Mouse (Mus musculus): ENCODE data around the gene 7530416G11Rik. TPM values are rescaled to one million over a fixed set of nuclear protein-coding genes. Genes with fewer than 3 reads are reported as not detected.

Gene 7530416G11Rik
- total RNA-seq (2014; rRNA removed) (not detected in 2 replicates), polyA plus RNA-seq (2015; fragmentation: Nextera tagmentation; extraction: Ambion mirVana) (not detected in 2 replicates)

DNA sequence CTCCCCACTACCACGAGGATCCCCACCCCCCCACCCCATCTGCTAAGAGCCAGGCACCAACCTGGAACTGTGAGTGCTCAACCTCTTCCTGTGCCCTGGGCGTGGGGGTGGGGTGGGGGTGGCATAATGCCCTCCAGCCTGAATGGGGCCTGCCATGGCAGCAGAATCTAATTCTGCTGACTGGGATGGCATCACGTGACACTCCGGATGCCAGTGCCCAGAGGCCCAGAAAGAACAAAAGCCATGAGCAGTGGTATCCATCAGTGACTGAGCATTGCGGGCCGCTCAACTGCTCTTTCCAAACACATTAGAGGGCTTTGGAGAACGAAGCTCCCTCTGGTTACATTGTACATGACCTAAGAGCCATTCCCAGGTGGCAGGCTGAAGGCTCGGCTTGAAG is at the start of gene 7530416G11Rik:
Gene 7530416G11Rik, minus strand, starts transcription at position 101 of the 400 bp plus-strand sequence.
- ATAC-seq (ENCODE audit: low FRiP score): no peak
- Histone ChIP-seq H3K27me3 (ENCODE audit: insufficient read depth, low read length) (no peaks in the 10 kb centered on the region), H3K36me3 (ENCODE audit: insufficient read depth, low read length) (no peaks in the 10 kb centered on the region), H3K4me1 (ENCODE audit: insufficient read depth, low read length) (no peaks in the 10 kb centered on the region), H3K4me3 (ENCODE audit: low read depth, low read length) (no peak within 1 kb of the TSS), H3K27ac (ENCODE audit: low read depth, low read length) (no peak within 1 kb of the TSS), H3K9me3 (ENCODE audit: low read length) (no peaks in the 10 kb centered on the region), H3K9ac (replicated peaks; ENCODE audit: low read length, poor library complexity, severe bottlenecking) (no peak within 1 kb of the TSS), H3K4me2 (ENCODE audit: low read depth, low read length, poor library complexity, severe bottlenecking) (no peak within 1 kb of the TSS)
- DNase-seq (ENCODE audit: low spot score): no peak
- WGBS: 81% methylated on average over 8 of the region's 8 CpGs
- no peak for TF ChIP-seq CTCF (IDR thresholded peaks at IDR 0.05)

DNA sequence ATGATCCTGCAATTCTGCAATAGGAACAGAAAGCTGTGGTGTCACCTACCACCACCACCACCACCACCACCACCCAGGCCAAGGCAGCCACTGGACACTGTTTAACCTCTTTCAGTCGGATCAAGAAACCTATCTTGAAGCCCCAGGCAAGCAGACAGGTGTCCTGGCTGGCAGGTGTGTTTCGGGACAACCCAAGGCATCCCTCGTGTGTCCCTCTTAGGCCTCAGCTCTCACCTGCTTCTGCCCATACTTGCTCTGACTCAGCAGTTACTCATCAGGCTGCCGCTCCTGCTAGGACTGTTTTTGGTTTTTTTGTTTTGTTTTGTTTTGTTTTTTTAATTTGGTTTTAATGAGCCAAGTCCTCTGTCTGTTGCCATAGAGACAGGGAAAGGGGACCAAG is 43.5 kb upstream of the 7530416G11Rik start:
- no peaks in the 10 kb centered on the region for H3K9me3 ChIP-seq (ENCODE audit: low read length)
- no peaks in the 10 kb centered on the region for H3K27me3 ChIP-seq (ENCODE audit: insufficient read depth, low read length)
- H3K4me1 ChIP-seq (ENCODE audit: insufficient read depth, low read length): no peaks in the 10 kb centered on the region
- 86% methylated on average over 4 of the region's 4 CpGs for WGBS
- H3K4me2 ChIP-seq (ENCODE audit: low read depth, low read length, poor library complexity, severe bottlenecking): no peak overlapping the region
- no peak for TF ChIP-seq CTCF (IDR thresholded peaks at IDR 0.05)
- DNase-seq (ENCODE audit: low spot score) (no peak), ATAC-seq (ENCODE audit: low FRiP score) (no peak)
- H3K36me3 ChIP-seq (ENCODE audit: insufficient read depth, low read length): no peaks in the 10 kb centered on the region
- H3K4me3 ChIP-seq (ENCODE audit: low read depth, low read length): no peak overlapping the region
- no peak overlapping the region for H3K27ac ChIP-seq (ENCODE audit: low read depth, low read length)
- H3K9ac ChIP-seq (replicated peaks; ENCODE audit: low read length, poor library complexity, severe bottlenecking): no peak overlapping the region

DNA sequence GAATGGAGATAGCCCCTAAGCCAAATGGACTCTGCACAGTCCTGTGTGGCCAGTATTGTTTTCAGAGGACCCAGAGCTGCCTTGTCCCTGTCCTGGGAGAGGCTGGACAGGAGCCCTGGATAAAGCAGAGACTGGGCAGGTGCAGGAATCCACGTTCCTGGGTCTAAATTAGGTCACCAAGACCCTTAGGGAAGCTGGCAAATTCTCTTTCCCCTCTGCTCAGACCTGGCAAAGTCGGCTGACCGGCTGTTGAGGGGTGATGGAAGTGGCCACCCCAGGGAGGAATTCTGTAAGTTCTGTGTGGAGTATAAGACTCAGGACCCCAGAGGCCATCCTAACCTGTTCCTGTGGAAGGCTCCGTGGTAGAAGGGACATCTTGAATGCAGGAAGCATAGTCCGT is 42.3 kb upstream of the 7530416G11Rik start:
- no peak for TF ChIP-seq CTCF (IDR thresholded peaks at IDR 0.05)
- no peak overlapping the region for H3K9ac ChIP-seq (replicated peaks; ENCODE audit: low read length, poor library complexity, severe bottlenecking)
- H3K27me3 ChIP-seq (ENCODE audit: insufficient read depth, low read length): no peaks in the 10 kb centered on the region
- 86% methylated on average over 5 of the region's 5 CpGs for WGBS
- no peak for ATAC-seq (ENCODE audit: low FRiP score)
- H3K4me2 ChIP-seq (ENCODE audit: low read depth, low read length, poor library complexity, severe bottlenecking): no peak overlapping the region
- no peaks in the 10 kb centered on the region for H3K9me3 ChIP-seq (ENCODE audit: low read length)
- H3K27ac ChIP-seq (ENCODE audit: low read depth, low read length): no peak overlapping the region
- DNase-seq (ENCODE audit: low spot score): no peak
- no peak overlapping the region for H3K4me3 ChIP-seq (ENCODE audit: low read depth, low read length)
- H3K36me3 ChIP-seq (ENCODE audit: insufficient read depth, low read length): no peaks in the 10 kb centered on the region
- no peaks in the 10 kb centered on the region for H3K4me1 ChIP-seq (ENCODE audit: insufficient read depth, low read length)

DNA sequence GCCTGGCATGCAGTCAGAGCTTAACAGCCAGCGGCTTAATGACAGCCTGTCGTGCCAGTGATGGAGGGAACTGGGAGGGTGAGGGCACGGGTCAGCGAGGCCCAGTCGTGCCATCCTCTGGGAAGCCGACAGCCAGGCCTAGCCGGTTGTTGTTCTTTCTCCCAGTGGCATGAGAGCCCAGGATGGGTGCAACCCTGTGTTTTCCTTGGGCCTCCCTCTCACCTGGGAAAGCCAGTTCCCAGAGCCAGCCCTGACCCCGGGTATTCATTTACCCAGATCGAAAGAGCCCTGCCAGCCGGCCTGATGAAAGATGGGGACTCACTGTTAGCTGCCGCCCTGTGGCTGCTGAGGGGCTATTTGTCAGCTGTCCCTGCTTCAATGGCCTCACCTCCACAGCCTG is 35.1 kb upstream of the 7530416G11Rik start:
- no peak overlapping the region for H3K4me3 ChIP-seq (ENCODE audit: low read depth, low read length)
- H3K4me2 ChIP-seq (ENCODE audit: low read depth, low read length, poor library complexity, severe bottlenecking): no peak overlapping the region
- DNase-seq (ENCODE audit: low spot score) (peak; percentile 24), ATAC-seq (ENCODE audit: low FRiP score) (no peak)
- no peaks in the 10 kb centered on the region for H3K27me3 ChIP-seq (ENCODE audit: insufficient read depth, low read length)
- H3K4me1 ChIP-seq (ENCODE audit: insufficient read depth, low read length): no peaks in the 10 kb centered on the region
- no peak overlapping the region for H3K27ac ChIP-seq (ENCODE audit: low read depth, low read length)
- no peak overlapping the region for H3K9ac ChIP-seq (replicated peaks; ENCODE audit: low read length, poor library complexity, severe bottlenecking)
- 73% methylated on average over 11 of the region's 11 CpGs for WGBS
- H3K9me3 ChIP-seq (ENCODE audit: low read length): no peaks in the 10 kb centered on the region
- H3K36me3 ChIP-seq (ENCODE audit: insufficient read depth, low read length): no peaks in the 10 kb centered on the region
- no peak for TF ChIP-seq CTCF (IDR thresholded peaks at IDR 0.05)

DNA sequence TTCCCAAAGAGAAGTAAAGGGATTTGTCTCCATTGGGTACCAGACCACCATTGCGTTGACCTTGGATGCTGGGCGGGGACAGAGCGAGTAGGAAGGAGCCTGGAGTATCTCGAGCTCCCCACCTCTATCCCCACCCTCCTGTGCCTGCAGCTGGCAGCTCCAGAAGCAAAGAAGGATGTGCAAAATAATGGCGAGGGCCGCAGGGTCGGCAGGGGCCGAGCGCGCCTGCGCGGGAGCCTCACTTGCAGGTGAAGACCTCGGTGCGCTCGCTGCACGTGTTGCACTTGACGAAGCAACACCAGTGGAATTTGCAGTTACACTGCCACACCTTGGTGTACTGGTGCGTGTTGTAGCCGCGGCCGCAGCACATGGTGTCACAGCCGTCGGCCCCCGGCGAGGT is 34.1 kb upstream of the 7530416G11Rik start:
- Histone ChIP-seq H3K4me1 (ENCODE audit: insufficient read depth, low read length) (no peaks in the 10 kb centered on the region), H3K27me3 (ENCODE audit: insufficient read depth, low read length) (no peaks in the 10 kb centered on the region), H3K4me2 (ENCODE audit: low read depth, low read length, poor library complexity, severe bottlenecking) (no peak overlapping the region), H3K27ac (ENCODE audit: low read depth, low read length) (no peak overlapping the region), H3K9ac (replicated peaks; ENCODE audit: low read length, poor library complexity, severe bottlenecking) (no peak overlapping the region), H3K9me3 (ENCODE audit: low read length) (no peaks in the 10 kb centered on the region), H3K36me3 (ENCODE audit: insufficient read depth, low read length) (no peaks in the 10 kb centered on the region; the same call in 1 of the 2 replicates), H3K4me3 (ENCODE audit: low read depth, low read length) (no peak overlapping the region)
- ATAC-seq (ENCODE audit: low FRiP score) (no peak), DNase-seq (ENCODE audit: low spot score) (no peak)
- no peak for TF ChIP-seq CTCF (IDR thresholded peaks at IDR 0.05)
- WGBS: 85% methylated on average over 25 of the region's 25 CpGs

DNA sequence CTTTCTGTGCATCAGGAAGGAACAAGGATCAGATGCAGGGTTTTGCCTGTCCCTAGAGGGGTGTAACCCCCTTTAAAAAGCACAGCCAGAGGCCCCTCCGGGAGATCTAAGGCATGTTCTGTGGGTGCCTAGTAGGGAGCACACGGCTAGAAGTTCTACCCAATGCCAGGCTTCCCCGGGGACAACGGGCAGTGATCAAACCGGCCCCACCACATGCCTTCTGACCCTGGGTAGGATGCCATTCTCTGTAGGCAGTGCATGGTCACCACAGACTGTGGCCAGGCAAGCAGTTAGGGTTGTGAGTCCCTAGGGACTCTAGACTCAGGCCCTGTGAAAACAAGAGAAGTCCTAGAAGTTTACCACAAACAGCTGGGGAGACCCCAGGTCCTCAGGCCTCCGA is 31.6 kb upstream of the 7530416G11Rik start:
- no peaks in the 10 kb centered on the region; the same call in 1 of the 2 replicates for H3K36me3 ChIP-seq (ENCODE audit: insufficient read depth, low read length)
- DNase-seq (ENCODE audit: low spot score) (no peak), ATAC-seq (ENCODE audit: low FRiP score) (no peak)
- H3K4me1 ChIP-seq (ENCODE audit: insufficient read depth, low read length): no peaks in the 10 kb centered on the region
- no peaks in the 10 kb centered on the region for H3K27me3 ChIP-seq (ENCODE audit: insufficient read depth, low read length)
- no peak overlapping the region for H3K9ac ChIP-seq (replicated peaks; ENCODE audit: low read length, poor library complexity, severe bottlenecking)
- TF ChIP-seq CTCF (IDR thresholded peaks at IDR 0.05): no peak
- WGBS: 89% methylated on average over 6 of the region's 6 CpGs
- no peak overlapping the region for H3K4me2 ChIP-seq (ENCODE audit: low read depth, low read length, poor library complexity, severe bottlenecking)
- no peak overlapping the region for H3K27ac ChIP-seq (ENCODE audit: low read depth, low read length)
- no peak overlapping the region for H3K4me3 ChIP-seq (ENCODE audit: low read depth, low read length)
- H3K9me3 ChIP-seq (ENCODE audit: low read length): no peaks in the 10 kb centered on the region

All from midbrain, postnatal 0 days (tissue).